Mouse (Mus musculus) stomach, postnatal 0 days (tissue): Measurements from ENCODE around the gene Wars2.

Experiments used
- CTCF ChIP-seq: IDR thresholded peaks from 2 replicates; pipeline ENCODE4 v1.5.1; 2016; ENCODE audit warnings: antibody characterized with exemption, low read depth, mild to moderate bottlenecking, moderate library complexity
- EP300 ChIP-seq: optimal IDR thresholded peaks from 2 replicates; pipeline ENCODE3; 2016; ENCODE audit warnings: antibody characterized with exemption

DNA sequence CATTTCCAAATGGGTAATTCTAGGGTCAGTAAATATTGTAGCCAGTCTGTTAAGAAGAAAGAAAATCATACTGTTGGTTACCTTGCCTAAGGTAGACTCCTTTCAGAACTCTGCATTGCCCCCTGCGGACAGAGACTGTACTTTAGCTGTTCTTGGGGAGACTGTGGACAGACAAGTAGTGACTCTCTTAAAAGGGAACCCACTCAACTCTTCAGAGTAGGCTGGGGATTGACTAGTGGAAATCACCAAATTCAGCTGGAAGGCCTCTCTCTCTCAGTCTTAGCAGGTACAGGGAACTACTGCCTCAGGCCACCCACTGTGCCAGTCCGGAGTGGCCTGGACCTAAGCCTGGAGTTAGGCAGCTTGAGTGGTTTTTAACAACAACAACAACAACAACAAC, 121.1 kb downstream of the Wars2 start:
- TF ChIP-seq CTCF (no peak), EP300 (no peak)
